In genomic region chr1:74947986-74948670, GRCm38 (mm10) we compare ENCODE assay signal across 9 mouse cellular contexts. TPM values are rescaled to one million over a fixed set of nuclear protein-coding genes. Genes with fewer than 3 reads are reported as not detected.
DNase-seq lines count a peak whose midpoint lies in the region.
"Had no signal": no experiment of that assay in that cellular context is flagged by ENCODE, and none has a peak within 500 bp of the region (broad histone marks: within the 10 kb centered on the region; RNA-seq: fewer than 3 reads in every experiment).

No protein-coding gene starts in this region.

- 2% methylated on average over 41 of the region's 41 CpGs for WGBS in limb, embryonic 10.5 days

- H3K4me3 ChIP-seq in limb, embryonic 10.5 days: peak overlapping the region; percentile 42
- H3K4me3 ChIP-seq: erythroblast, embryonic 14.5 days had no signal

- H3K36me3 ChIP-seq in limb, embryonic 10.5 days: no peaks in the 10 kb centered on the region

- intact Hi-C loops in heart, postnatal 36 days (cut with DNase I): no loop called here

- H3K9me3 ChIP-seq in limb, embryonic 10.5 days (replicated peaks): no peaks in the 10 kb centered on the region

- H3K27me3 ChIP-seq in limb, embryonic 10.5 days (ENCODE audit: low read depth, poor library complexity, severe bottlenecking): peaks cover 99% of the 10 kb centered on the region

- H3K4me1 ChIP-seq in limb, embryonic 10.5 days: peaks cover 38% of the 10 kb centered on the region

- H3K27ac ChIP-seq in limb, embryonic 10.5 days: no peak overlapping the region

- peak; percentile 27 for DNase-seq in gastrocnemius, postnatal 10 days
- no peak for DNase-seq in gastrocnemius, adult 18-20 months (ENCODE audit: low spot score)
- DNase-seq in embryo, embryonic 10.5 days (ENCODE audit: low spot score): peak; percentile 44
- peak; percentile 18 to 25 for DNase-seq in heart, postnatal 36 days
- DNase-seq in limb, embryonic 10.5 days (ENCODE audit: low spot score): peak; percentile 60
- peak; percentile 59 for DNase-seq in retina, embryonic 14.5 days (ENCODE audit: low spot score)
- DNase-seq in spleen, adult 18-20 months: no peak
- no peak for DNase-seq in spleen, postnatal 14 days (ENCODE audit: low spot score in 2 of 2)

RNA-seq across cellular contexts. Expression of gene Ihh, which starts 3.3 kb away (rescaled TPM):
- total RNA-seq in gastrocnemius, postnatal 10 days (2021): under 1 TPM; 0.16 to 0.23 TPM
- under 1 TPM; 0.16 to 0.26 TPM for total RNA-seq in gastrocnemius, adult 18-20 months (2021)
- under 1 TPM in 1 of 2 experiments, not detected in 1; 0.14 TPM for total RNA-seq in heart, postnatal 36 days (2021)
- 0.08 and 0.11 TPM in 2 replicates for polyA plus RNA-seq in limb, embryonic 10.5 days (2016; fragmentation: Nextera tagmentation; extraction: Ambion mirVana)

RNA-seq across cellular contexts. Expression of gene Cfap65, which starts 12.7 kb away (rescaled TPM):
- not detected for total RNA-seq in gastrocnemius, postnatal 10 days (2021)
- total RNA-seq in gastrocnemius, adult 18-20 months (2021): not detected
- not detected for total RNA-seq in heart, postnatal 36 days (2021)
- not detected in 2 replicates for polyA plus RNA-seq in limb, embryonic 10.5 days (2016; fragmentation: Nextera tagmentation; extraction: Ambion mirVana)
- polyA plus RNA-seq: erythroblast, embryonic 14.5 days had no signal

RNA-seq across cellular contexts. Expression of gene Cryba2, which starts 55.2 kb away (rescaled TPM):
- total RNA-seq in gastrocnemius, postnatal 10 days (2021): not detected
- not detected for total RNA-seq in gastrocnemius, adult 18-20 months (2021)
- total RNA-seq in heart, postnatal 36 days (2021): not detected
- not detected in 2 replicates for polyA plus RNA-seq in limb, embryonic 10.5 days (2016; fragmentation: Nextera tagmentation; extraction: Ambion mirVana)
- polyA plus RNA-seq: erythroblast, embryonic 14.5 days had no signal

Comparison
In these comparisons a context has a peak if more than half of its experiments do, and no peak if none do; other contexts are left out.
1. DNase-seq: peak in gastrocnemius, postnatal 10 days (single experiment), embryo, embryonic 10.5 days (single experiment), heart, postnatal 36 days (2 of 2), limb, embryonic 10.5 days (single experiment) and retina, embryonic 14.5 days (single experiment); none in gastrocnemius, adult 18-20 months (single experiment), spleen, adult 18-20 months (0 of 2) and spleen, postnatal 14 days (0 of 2).